Mouse (Mus musculus) spleen, adult 2 months (tissue): ENCODE data around the gene Ptprn2.

ENCODE experiments used
- CTCF ChIP-seq: fragments of 200-500 bp; IDR thresholded peaks from 2 replicates; pipeline ENCODE4 v1.5.1; 2011; ENCODE audit warnings: mild to moderate bottlenecking, inconsistent platforms; ENCODE audit not compliant: insufficient read depth, insufficient read length, insufficient replicate concordance; ENCODE audit errors: extremely low read depth
- POLR2A ChIP-seq: fragments of 200-500 bp; IDR thresholded peaks from 2 replicates; pipeline ENCODE4 v1.6.1; 2011; ENCODE audit warnings: low read depth, low read length, inconsistent platforms

- no peak for TF ChIP-seq POLR2A
- no peak for TF ChIP-seq CTCF
These were observed 751.5 kb downstream of the Ptprn2 start for GRCm38 (mm10) chr12:117236981-117237380.
